Mouse (Mus musculus) left cerebral cortex, adult 8-10 months (tissue): ENCODE results near the gene Selenoi. TPM values are rescaled to one million over a fixed set of nuclear protein-coding genes. Genes with fewer than 3 reads are reported as not detected.
"Not testable (repeated sequence)": the region's sequence is repeated elsewhere in the genome, so short reads cannot be mapped to it uniquely, and the experiment has no call there.

Experiments used
- DNase-seq, 2 experiments: peaks; one replicate each; pipeline ENCODE4 v3.0.0; 2022; ENCODE audit warnings: low spot score in 2 of 2
- total RNA-seq, 4 experiments: library from RNA; stranded (reverse); gene quantifications; 2 replicates each; pipeline ENCODE4 v1.2.4; 2022

The Selenoi gene
- total RNA-seq = 10 to 100 TPM; 37.8 to 62.2 (median 48.9) TPM

GRCm38 (mm10) chr5:30232271-30232971 is at the start of gene Selenoi:
Gene Selenoi (plus strand): TSS chr5:30232581.
- peak; percentile 97 to 99 for DNase-seq

GRCm38 (mm10) chr5:30187687-30188485 is 44.5 kb upstream of the Selenoi start:
- no peak for DNase-seq

GRCm38 (mm10) chr5:30192452-30192851 is 39.9 kb upstream of the Selenoi start:
- no peak for DNase-seq

GRCm38 (mm10) chr5:30195340-30195739 is 37.0 kb upstream of the Selenoi start:
- DNase-seq = no peak

- DNase-seq = no peak
Measured at GRCm38 (mm10) chr5:30198257-30198656, 34.1 kb upstream of the Selenoi start.

GRCm38 (mm10) chr5:30201521-30201920 is 30.9 kb upstream of the Selenoi start:
- peak in 1 of 2 experiments; percentile 30 for DNase-seq

- DNase-seq = no peak
Measured at GRCm38 (mm10) chr5:30202221-30202620, 30.2 kb upstream of the Selenoi start.

GRCm38 (mm10) chr5:30203216-30203885 is 29.0 kb upstream of the Selenoi start:
- no peak for DNase-seq

GRCm38 (mm10) chr5:30204441-30204840 is 27.9 kb upstream of the Selenoi start:
- DNase-seq = no peak

- DNase-seq = no peak
Measured at GRCm38 (mm10) chr5:30205034-30205433, 27.3 kb upstream of the Selenoi start.

- no peak for DNase-seq
Measured at GRCm38 (mm10) chr5:30205493-30205892, 26.9 kb upstream of the Selenoi start, which contains the start of gene Adgrf3. Gene Adgrf3 (minus strand): TSS chr5:30205722.

GRCm38 (mm10) chr5:30207276-30207675 is 25.1 kb upstream of the Selenoi start:
- DNase-seq = no peak

- DNase-seq = not testable (repeated sequence)
Measured at GRCm38 (mm10) chr5:30210758-30211157, 21.6 kb upstream of the Selenoi start.

- peak in 1 of 2 experiments; percentile 40 for DNase-seq
Measured at GRCm38 (mm10) chr5:30214889-30215288, 17.5 kb upstream of the Selenoi start.

- DNase-seq = no peak
Measured at GRCm38 (mm10) chr5:30215970-30216369, 16.4 kb upstream of the Selenoi start.

GRCm38 (mm10) chr5:30219715-30220114 is 12.7 kb upstream of the Selenoi start:
- DNase-seq = no peak

GRCm38 (mm10) chr5:30220666-30221065 is 11.7 kb upstream of the Selenoi start:
- no peak for DNase-seq

- DNase-seq = no peak
Measured at GRCm38 (mm10) chr5:30222681-30223080, 9.7 kb upstream of the Selenoi start.

GRCm38 (mm10) chr5:30230901-30231300 is 1.5 kb upstream of the Selenoi start:
- DNase-seq = no peak

GRCm38 (mm10) chr5:30231891-30232270 is 500 bp upstream of the Selenoi start:
- DNase-seq = no peak

- DNase-seq = no peak
Measured at GRCm38 (mm10) chr5:30233042-30233441, 661 bp downstream of the Selenoi start.

GRCm38 (mm10) chr5:30233979-30234378 is 1.6 kb downstream of the Selenoi start:
- DNase-seq = no peak
